Mouse (Mus musculus) R1 (cell line): ENCODE results near the gene Oscar.
"Not testable (repeated sequence)": the region's sequence is repeated elsewhere in the genome, so short reads cannot be mapped to it uniquely, and the experiment has no call there.

Source experiments
- DNase-seq: peaks from one replicate; pipeline ENCODE4 v3.0.0-alpha.2; 2018; ENCODE audit warnings: low read depth, low spot score

Gene Oscar

DNA sequence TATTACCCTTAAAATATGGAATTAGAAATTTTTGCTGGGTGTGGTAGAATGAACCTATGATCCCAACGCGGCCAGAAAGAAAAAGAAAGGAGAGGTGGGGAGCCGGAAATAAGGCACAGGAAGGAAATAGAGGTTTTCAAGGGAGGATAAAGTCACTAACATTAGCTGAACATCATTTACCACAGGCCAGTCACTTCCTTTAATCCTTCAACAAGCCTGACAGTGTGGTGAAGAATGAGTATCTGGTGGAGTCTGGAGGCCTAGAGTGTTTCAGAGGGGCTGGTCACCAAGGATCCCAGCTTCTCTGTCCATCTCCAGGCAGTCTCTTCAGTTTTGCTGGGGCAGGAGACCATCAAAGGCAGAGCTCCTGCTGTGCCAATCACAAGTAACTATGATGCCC, 5.5 kb downstream of the Oscar start:
- DNase-seq, result no peak

DNA sequence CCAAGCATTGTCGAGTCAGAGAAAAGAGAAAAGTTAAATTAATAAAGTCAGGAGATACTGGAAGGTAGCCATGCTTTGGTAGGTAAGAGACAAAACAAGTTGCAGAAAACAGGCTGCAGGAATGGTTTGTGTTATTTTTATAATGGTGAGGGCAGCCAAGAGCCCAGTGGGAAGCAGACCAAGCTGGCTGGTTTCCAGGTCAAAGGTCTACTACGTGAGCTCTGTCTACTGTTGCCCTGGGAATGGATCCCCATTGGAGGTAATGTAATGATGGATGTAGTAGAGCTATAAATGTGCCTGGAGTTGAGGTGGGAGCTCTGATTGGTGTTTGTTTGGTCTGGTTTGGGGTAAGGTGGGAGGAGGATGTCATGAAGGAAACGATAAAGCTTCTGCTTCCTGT, 6.9 kb downstream of the Oscar start:
- DNase-seq, result no peak

DNA sequence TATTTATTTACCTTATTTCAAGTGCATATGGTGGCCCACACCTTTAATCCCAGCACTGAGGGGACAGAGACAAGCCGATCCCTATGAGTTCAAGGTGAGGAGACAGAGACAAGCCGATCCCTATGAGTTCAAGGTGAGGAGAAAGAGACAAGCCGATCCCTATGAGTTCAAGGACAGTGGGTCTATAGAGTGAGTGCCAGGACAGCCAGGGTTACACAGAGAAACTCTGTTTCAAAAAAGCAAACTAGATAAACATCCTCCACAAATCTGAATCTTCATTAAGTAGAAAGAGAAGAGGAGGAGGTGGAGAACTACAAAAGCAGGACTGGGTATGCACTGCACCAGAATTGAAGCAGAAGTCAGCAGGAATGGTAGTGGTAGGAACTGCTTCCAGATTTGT, 7.3 kb downstream of the Oscar start:
- DNase-seq, result no peak

DNA sequence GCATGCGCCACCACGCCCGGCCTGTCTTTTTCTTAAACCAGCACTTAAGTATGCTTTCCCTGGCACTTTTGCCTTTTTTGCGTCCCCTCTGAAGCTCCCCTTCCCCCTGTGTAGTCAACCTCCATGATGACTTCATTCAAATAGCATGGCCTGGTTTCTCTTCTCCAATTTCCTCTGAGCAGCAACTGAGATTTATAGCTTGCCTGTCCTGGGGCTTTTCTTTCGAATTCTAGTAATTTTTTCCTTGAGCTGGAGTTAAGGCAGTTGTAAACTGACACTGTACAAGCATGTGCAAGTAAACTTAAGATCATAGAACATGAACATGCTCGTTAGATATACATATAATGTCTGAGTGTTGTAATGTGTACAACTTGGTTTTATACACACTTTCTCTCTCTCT, 8.6 kb downstream of the Oscar start:
- DNase-seq, result no peak

DNA sequence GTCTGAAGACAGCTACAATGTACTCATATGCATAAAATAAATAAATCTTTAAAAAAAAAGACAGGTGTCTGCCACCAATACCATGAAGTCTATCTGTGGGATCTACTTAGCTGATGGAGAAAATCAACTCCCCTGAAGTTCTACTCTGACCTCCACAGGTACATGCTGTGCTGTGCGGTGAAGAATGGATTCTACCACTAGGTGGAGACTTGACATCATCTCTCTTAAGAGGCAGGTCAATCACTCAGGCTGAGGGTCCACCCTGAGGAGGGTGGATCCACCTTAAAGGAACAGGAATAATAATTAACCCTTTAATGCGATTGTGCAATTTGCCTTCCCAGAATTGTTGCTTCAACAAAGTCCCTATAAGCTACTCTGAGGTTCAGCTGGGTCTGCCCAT, 9.2 kb downstream of the Oscar start:
- peak; percentile 95 for DNase-seq

DNA sequence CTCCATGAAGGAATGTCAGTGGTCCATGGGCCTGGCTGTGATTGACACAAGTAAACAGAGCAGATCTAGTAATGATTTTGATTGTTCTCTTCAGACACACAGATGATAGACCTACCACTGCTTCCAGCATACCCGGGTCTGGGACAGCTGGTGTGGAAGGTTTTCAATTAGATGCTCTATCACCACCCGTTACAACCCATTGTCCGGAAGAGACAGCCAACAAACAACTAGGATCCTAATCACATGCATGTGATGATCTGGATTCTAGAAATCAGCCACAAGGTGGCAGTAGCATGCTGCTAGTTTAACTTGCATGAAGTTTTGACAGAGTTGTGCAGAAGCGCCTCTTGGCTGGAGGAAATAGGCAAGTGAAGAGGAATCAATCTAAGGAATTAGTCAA, 14.8 kb downstream of the Oscar start:
- peak; percentile 90 for DNase-seq

DNA sequence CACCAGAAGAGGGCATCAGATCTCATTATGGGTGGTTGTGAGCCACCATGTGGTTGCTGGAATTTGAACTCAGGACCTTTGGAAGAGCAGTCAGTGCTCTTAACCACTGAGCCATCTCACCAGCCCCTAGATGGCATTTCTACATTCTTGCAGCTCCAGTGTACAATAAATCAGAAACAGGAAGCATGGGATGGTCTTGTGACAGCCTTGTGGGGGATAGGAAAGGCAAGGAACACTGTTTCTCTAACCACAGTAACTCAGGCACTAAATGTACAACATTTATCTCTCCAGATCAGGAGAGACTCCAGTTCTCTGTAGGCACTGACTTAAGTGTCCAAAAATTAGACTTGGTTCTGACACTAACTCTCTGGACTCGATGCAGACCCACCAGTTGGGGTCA, 18.2 kb downstream of the Oscar start:
- not testable (repeated sequence) for DNase-seq

DNA sequence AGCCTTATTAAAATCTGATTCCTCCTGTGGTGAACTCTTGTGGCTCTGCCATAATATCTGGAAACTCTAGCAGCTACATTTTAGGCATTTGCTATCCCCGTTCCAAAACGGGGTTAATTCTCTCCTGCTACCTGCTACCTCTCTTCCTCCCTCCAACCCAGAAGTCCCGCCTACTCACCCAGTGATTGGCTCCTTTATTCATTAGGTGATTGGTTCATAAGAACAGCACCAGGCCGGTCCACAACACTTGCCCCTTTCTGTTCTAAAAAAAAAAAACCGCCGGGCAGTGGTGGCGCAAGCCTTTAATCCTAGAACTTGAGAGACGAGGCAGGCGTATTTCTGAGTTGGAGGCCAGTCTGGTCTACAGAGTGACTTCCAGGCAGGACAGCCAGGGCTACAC, 20.8 kb downstream of the Oscar start:
- peak; percentile 95 for DNase-seq

DNA sequence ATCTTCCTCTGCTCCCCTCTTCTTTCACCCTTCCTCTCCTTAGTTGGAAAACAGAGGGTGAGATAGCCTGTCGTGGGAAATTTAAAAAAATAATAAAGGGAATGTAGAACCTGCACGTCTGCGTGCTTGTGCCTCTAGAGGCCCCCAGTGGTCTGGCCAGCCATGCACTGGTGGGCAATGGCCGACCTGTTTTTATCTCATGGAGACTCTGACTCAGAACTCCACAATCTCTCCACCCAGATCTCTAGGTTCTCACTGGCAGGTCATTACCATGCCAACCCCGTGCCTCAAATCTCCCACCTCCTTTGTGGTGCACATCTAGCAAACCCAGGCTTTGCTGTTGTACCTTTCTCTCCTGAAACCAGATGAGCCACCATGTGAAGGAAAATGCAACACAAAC, 21.3 kb downstream of the Oscar start:
- peak; percentile 67 for DNase-seq

DNA sequence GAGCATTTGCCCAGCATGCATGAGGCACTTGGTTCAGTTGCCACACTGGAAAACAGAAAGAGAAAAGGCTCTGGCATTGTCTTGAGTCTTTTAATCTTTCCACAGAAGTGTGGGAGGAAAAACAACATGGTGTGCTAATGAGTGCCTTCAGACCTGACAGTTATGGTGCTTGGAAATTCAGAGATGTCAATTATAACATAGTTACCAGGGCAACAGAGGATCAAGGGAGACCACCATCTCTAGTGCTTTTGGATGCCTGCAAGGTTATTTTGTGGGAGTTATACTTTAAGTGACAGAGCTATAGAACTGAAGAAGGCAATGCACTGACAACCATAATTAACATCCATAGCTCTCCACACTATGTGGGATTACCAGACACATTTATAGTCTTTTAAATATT, 22.1 kb downstream of the Oscar start:
- no peak for DNase-seq

DNA sequence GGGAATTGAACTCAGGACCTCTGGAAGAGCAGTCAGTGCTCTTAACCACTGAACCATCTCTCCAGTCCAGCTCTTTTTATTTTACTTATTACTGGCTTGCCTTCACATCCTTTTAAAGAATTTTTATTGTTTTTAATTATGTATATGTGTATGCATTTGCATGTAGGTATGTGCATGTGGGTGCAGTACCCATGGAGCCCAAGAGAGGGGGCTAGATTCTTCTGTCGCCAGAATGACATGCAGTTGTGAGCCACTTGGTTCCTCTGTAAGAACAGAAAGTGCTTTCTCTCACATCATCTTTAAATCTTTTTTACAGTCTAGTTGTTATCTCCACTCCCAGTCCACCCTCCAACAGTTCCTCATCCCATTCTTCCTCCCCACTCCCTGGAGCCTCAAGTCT, 24.4 kb downstream of the Oscar start:
- peak; percentile 75 for DNase-seq

DNA sequence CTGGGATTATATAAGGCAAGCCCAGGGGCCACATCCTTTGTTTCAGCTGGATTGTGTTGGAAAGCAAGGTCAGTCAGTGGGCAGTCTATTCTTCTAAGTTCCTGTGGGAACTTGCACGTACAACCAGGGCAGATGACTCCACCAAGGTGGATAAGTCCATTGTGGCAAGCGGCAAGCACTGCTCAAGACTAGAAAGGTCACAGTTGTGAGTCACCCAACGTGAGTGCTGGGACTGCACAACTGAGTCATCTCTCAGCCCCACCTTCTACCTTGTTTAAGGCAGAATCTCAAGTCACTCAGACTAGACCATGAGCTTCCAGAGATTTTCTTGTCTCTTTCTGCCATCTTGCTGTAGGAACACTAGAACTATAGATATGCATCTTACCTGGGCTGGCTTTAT, 25.4 kb downstream of the Oscar start:
- no peak for DNase-seq

DNA sequence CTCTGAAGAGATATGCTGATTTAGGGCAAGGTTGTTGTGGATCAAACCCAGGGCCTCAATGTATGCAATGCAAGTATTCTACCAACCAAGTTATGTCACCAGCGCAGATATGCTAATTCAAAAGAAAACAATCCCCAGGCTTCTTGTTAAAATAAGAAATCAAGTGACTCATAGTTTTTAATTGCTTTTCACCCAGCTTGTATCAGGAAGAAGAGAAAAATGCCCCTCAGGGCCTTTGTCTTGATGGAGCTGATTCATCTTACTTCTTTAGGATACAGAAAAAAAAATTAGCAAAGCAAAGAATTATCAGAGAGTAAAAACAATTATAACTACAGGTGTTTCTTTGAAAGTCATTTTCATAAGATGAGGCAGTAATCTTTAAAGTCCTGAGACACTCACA, 28.7 kb downstream of the Oscar start:
- DNase-seq, result no peak

DNA sequence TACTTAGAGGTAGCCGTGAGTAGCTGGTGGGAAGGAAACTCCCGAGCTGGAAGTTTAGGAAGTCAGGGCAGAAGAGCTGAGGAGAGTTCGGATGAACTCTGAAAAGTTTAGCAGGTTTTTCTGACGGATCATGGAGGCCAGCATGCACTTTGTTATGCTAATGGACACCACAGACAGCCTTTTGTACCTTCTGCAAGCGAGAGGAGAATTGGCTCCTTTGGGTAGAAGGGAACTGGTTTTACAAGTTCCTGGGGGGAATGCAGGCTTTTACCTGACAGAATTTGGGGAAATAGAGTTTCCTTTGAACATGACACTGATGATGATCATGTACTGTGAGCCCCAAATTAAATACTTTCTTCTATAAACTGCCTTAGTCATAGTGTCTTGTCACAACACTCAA, 29.7 kb downstream of the Oscar start:
- DNase-seq, result peak; percentile 98

DNA sequence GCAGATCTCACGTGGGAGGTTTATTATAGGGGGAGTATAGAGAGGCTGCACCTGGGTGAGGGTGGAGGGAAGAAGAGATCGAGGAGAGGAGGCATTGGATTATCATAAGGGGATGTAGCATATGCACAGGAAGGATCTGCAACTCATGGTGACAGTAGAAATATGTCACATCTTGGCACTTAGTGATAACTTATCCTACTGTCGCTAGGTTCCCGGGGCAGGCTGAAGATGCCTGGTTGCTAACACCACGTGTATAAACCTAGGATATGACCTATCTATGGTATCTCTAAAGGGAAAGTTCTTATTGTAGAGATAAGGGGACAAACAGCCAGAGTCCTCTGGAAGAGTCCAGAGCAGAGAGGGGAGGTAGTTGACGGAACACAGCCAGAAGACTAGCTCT, 30.2 kb downstream of the Oscar start:
- DNase-seq, result no peak

DNA sequence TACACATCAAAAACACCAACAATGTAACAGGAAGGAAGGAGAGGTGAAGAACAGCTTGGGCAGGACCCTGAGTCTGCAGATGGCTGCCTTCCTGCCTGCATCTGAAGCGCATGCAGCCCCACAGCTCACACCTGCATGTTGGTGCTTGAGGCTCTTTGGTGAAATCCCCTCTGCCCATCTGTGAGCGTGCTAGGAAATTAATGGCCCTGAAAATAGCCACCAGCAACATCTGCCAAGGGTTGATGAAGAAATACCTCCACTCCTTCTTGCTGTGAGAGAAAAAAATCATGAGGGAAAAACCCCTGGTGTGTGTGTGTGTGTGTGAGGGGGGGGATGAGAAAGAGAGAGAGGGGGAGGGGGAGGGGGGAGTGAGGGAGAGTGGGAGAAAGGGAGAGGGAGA, 35.9 kb downstream of the Oscar start:
- no peak for DNase-seq

DNA sequence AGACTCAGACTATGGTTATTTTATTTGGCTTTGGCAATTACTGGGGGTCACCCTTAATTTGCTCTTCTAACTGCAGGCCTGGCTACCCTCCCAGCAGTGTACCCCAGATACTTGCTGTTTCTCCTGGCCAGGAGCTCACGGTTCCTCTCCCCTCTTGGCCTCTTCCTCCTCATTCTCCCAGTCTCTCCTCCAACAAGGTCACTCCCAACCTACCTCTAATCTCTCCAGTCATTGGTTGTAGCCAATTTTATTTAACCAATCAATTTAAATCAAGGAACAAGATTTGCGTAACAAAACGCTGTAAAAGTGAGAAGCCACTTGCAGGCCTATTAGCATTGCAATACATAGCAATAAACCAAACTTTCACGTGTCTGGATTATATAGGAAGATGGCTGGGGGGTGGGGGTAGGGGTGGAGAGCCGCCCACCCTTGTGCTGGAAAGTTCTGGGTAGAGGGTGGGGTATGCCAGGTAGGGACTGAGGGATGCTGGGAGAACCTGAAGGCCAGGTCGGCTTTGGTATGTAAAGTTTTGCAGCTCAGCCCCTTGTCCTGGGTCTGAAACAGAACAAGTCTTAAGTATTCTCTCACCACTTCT, 36.9 kb downstream of the Oscar start:
- DNase-seq, result peak; percentile 90

DNA sequence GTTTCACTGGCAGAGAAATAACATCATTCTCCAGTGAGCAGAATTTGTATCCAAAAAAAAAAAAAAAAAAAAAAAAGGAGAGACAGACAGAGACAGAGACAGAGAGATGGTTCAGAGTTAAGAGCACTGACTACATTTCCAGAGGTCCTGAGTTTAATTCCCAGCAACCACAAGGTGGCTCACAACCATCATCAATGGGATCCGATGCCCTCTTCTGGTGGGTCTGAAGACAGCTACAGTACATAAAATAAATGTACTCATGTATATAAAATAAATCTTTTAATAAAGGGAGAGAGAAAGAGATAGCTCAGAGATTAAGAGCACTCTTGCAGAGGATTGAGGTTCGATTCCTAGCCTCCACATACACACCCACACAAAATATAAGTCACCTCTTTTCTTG, 37.8 kb downstream of the Oscar start:
- DNase-seq, result peak; percentile 84

DNA sequence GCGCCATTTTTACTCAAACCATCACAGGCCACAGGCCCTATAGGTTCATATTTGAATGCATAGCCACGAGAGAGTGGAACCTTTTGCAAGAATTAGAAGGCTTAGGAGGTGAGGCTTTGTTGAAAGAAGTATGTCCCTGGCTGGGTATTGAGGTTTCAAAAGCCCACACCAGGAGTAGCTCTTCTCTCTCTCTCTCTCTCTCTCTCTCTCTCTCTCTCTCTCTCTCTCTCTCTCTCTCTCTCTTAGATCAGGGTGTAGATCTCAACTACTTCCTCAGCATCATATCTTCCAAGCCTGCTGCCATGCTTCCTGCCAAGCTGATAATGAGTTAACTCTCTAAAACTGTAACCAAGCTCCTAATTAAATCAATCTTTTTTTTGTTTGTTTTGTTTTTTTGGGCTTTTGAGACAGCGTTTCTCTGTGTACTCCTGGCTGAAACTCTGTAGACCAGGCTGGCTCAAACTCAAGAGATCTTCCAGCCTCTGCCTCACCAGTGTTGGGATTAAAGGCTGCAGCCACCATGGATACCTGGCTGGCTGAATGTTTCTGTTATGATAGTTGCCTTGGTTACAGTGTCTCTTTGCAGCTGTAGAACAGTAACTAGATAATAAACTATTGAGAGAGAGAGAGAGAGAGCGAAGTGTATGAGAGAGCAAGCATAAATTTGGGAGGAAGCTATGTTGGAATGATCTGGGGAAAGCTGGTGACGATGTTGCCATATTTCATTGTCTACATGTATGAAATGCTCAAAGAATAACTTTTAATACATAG, 39.4 kb downstream of the Oscar start:
- DNase-seq, result no peak

DNA sequence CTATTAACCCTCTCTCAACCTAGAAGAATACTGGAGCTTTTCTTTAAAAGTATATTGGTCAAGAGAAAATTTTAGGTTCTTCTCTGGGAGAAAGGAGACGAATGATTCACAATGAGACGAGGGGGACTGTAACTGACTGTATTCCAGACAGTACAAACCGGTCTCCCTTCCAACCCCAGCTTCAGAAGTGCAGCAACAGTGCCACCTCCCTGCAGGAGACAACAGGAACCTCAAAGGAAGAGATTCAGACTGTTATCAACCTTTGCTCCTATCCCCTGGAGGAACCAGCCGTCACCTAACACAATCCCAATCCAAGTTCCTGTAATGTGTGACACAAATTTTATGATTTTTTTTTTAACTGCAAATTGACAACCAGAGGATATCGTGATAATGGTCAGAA, 41.7 kb downstream of the Oscar start:
- peak; percentile 59 for DNase-seq

DNA sequence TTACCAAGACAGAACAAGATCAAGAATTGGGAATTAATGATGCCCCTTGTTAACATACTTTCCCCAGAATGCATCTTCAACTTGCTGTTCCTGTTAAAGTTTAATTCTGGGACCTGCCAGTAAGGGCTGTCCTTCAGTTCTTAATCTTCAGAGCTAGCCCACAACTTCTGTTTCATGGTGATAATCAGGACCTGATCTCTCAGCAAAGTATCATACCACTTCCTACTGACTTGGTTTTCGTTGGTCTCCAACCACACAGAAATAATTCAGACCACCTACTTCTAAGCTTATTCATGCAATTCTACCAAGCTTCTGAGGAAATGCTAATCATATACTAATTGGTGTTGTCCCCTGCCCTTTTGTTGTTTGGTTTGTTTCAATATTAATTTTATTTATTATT, 44.1 kb downstream of the Oscar start:
- no peak for DNase-seq

DNA sequence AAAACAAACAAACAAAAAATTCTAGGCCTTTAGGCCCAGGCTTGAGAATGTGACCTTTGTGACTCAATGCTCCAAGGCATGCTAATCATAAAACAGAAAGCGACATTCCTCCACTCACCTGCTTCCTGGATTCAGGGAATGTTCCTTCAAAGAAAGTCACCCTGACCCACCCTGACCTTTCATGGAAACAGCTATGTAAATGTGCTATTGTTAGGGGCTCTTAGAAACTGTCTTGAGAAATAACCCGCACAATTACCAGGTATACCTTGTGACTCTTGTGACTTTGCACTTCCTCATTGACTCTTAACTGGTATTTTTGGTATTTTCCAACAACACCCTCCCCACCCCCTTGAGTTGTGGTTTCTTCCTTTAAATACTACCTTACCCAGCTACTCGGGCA, 45.4 kb downstream of the Oscar start:
- peak; percentile 98 for DNase-seq

DNA sequence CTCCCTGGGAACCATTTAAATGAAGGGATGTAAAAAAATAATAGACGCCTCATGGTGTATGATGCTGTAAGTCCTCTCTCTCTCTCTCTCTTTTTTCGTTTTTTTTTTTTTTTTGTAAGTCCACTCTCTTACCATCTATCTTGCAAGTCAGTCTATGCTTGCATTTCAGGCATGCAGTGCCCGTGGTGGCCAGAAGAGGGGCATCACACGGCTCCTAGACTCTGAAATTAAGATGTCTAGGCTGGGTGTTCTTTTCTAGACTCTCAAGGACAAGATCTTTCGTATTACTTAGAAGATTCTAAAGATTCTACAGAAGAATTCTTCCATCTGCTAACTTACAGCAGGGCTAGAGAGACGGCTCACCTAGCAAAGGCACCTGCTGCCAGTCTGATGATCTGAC, 46.2 kb downstream of the Oscar start:
- peak; percentile 77 for DNase-seq

DNA sequence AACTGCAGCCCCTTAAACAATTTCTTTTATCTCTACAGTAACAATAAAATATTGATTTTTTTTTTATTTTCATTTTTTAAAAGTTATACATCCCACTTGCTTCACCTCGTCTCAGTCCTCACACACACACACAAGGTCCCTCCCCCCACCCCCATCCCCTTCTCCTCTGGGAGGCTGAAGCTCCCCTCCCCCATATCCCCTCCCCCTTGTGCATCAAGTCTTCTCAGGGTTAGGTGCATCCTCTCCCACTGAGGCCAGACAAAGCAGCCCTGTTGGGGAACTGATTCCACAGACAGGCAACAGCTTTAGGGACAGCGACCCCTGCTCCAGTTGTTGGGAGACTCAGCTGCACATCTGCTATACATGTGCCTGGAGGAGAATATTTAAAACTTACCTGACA, 48.6 kb downstream of the Oscar start:
- peak; percentile 86 for DNase-seq
